Mouse (Mus musculus) retina, adult 2 months (tissue): Measurements from ENCODE around the gene Rere.

Source experiments
- DNase-seq: peaks from one replicate; pipeline ENCODE4 v3.0.0-alpha.2; 2012; ENCODE audit warnings: low read depth, low spot score

The Rere gene

GRCm38 (mm10) chr4:150344526-150344925 is 63.1 kb downstream of the Rere start:
- no peak for DNase-seq

GRCm38 (mm10) chr4:150346651-150347386 is 65.4 kb downstream of the Rere start:
- DNase-seq = no peak

DNA sequence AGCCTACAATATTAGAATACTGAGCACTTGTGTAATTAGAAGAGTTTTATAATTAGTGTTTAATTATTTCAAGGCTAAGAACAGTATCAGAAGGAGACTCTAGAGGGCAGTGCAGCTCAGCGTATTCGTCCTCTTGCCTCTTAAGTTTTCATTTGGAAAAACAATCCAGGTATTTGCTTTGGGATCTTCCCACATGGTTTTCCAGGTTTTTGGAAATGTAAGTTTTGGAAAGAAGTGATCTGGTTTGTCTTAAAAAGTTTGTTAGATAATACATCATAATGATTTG is 65.9 kb downstream of the Rere start:
- no peak for DNase-seq

- no peak for DNase-seq
Observed at GRCm38 (mm10) chr4:150349680-150350101, 68.2 kb downstream of the Rere start.

DNA sequence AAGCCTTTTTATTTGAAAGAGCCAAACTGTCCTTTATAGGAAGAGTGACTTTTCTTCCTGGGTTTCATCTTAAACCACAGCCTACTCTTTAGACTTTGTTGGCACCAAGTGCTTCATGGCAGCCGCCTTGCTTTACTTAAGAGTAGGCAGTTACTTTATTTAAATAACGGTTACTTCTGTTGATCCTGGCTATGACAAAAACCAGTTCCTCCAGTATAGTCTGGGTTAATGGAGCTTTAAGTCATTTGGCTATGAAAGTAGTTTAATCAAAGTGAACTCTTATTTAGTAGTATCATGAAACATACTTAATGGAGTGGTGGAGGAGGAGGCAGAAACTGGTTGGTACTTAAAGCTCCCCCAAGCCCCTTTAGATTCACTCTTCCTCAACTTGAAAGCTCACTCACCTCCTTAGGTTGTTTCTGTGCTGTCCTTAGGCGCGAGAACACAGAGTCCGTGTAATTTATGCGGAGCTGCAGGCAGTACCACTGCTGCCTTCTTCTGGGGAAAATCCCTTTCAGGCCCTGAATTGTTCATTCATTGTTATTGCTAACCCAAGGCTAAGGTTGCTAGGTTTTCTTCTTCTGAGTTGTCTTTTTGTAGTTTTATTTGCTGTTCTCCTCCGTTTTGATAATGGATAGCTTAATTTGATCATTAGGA is 70.1 kb downstream of the Rere start:
- DNase-seq = no peak

GRCm38 (mm10) chr4:150352736-150353135 is 71.3 kb downstream of the Rere start:
- DNase-seq = no peak

DNA sequence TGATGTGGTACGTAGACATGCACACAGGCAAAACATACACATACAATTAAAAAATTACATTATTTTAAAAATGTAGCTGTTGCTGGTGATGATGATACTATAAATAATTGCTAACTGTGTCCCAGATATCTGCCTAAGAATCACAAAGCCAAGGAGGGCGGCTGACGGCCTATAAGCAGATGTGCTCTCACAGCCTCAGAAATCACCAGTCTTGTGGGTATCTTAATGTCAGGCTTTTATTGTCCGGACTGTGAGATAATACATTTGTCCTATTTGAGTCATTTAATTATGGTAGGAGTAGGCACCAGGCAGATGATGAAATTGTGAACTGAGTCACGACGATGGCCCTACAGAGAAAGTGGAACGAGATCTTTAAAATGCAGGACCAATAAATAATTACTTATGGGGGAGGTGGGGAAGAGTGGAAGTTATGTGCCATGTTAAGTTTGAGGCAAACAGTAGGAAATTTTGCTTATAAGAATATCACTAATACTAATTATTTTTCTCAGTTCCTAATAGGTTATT is 72.0 kb downstream of the Rere start:
- DNase-seq = no peak

DNA sequence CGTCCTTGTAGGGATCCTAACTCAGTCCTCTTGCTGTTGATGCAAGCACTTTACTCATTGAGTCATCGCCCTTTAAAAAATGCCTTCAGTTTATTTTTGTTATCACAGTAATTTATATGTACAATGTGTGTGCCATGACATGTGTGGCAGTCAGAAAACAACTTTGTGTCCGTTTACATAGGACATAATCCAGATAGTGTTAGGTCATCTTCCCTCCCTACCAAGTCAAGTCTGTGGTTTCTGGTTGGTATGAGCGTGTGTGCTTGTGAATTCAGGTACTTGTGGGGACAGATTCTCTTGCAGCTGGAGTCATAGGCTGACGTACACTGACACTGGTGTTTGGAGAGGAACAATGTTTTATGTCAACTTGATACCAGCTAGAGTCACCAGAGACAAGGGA is 74.4 kb downstream of the Rere start:
- no peak for DNase-seq

DNA sequence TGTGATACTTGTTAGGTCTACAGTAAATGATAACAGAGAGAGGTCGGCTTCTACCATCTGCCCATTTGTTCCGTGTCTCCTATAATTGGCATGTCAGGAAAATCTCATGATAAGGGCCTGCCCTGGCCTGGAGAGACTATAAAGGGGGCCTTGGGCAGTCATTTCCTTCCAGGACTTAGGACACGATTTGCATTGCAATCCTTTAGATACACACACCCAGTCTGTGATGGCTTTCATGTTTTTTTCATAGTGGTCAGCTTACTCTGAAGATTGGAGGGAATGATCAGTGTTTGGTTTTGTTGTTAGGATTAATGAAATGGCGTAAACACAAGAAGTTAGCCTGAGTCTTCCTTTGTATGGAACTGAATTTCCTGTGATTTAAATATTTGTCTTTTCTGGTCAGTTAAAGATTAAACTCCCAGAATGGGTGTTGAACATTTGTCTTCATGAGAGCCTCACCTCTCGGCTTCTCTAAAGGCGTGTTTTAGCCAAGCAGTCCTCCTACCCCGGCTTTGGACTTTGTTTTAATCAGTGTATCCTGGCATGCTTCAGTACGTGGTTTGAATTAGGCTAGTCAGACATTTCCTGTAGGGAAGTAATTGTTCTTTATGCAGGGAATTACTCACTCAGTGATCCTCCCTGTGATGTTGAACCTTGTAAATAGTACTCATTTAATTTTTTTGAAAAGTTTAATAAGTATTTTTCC is 80.7 kb downstream of the Rere start:
- no peak for DNase-seq

DNA sequence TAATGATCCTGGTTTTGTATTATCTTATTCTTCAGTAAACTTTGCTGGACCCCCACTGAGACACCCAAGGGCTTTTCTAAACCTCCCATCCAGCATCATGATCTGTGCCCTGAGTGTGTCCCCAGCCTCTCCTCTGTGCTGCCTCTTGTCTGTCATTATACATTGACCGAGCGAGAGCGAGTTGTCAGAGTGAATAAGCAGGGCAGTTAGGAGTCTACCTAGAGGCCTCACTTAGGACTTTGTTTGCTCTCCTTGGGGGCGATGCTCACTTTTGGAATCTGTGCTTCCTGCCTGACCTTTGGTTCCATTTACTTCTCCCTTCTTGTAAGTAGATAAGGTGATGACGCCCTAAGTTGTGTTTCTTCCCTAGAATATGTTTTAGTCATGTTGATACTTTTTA is 81.4 kb downstream of the Rere start:
- DNase-seq = no peak

- DNase-seq = no peak
Observed at GRCm38 (mm10) chr4:150364786-150365185, 83.3 kb downstream of the Rere start.

DNA sequence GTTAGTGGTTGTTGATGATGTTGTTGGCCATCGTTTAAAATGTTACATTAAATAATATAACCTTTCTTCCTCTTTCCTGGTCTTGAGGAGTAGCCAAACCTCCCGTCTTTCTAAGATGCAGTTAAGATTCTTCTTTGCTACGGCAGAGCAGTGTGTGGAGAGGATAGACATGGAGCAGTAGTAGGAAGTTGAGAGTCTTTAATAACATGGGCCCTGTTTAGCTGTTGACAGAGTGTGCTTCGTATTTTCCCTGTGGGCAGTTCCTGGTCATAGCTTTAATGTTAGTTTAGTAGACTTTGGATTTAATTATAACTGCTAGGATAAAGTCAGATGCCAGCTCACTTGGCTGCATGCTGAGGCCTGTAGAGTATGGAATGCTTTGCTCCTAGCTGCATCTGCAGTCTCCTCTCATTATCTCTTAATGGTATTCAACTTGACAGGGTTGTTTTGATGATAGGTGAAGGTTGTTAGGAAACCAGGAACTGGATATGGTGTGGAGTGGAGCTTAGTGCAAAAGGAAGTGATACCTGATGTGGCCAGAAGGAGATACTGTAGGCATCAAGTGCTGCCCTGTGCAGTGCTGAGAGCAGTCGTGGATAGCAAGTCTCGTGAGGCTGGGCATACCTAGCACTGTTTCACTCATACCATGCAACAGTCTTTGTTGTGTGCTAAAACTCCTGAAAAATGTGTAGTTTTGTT is 85.2 kb downstream of the Rere start:
- DNase-seq = no peak

- no peak for DNase-seq
Observed at GRCm38 (mm10) chr4:150371580-150372380, 90.3 kb downstream of the Rere start.

DNA sequence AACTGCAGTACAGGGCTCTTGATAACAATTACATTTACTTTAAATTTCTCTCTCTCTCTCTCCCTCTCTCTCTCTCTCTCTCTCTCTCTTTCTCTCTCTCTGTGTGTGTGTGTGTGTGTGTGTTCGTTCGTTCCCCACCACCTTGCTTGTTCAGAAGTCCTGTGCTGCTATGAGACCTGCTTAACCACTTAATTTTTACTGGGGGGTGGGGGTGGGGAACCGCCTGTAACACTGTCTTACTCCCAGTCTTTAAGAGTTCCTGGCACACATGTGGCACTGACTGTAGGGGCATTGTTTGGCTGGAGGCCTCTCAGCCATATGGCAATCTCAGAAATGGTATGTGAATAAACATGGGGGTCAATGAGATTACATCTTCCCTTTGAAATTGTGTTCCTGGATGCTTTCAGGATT is 91.2 kb downstream of the Rere start:
- no peak for DNase-seq

DNA sequence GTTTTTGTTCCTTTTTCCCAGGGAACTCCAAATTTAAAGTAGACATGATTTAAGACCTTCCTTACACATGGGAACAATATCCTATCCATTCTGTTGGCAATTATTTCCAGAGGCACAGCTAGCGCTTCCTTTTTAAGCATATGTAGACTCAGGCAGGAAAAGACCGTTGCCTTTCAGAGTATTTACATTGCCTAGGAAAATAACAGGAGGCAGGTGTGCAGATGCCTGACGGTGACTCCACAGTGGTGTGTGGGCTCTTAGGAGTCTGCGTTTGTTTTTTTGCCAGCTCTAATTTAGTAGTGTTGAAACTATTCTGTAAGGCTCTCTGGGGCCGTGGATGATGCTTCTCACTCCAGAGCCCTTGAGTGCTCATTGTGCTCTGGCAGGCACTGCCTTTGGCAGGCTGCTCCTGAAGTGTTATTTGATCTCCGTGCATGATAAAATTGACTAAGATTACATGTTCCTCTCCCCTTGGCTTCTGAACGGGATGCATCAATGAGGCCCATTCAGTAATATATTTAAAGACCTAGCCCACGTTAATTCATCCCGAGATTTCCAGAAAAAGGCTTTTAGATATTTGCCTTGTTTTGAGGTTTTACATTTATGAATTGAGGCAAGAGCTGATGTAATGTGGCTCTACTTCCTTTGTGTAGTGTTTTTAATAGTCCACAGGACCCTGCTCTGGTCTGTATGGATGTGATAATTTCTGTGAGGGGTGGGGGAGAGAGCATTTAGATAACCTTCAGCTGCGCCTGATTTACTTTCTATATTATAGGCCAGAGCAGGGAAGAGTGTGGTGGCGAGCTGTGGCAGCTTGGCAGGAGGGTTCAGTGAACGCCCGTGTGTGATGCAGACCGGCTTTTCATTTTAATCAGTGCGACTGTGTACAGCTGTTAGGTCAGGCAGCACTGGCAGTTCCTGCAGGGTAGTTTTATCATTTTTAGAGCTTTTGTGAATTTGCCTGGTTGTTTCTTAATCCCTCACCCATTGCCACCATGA is 92.0 kb downstream of the Rere start:
- no peak for DNase-seq

DNA sequence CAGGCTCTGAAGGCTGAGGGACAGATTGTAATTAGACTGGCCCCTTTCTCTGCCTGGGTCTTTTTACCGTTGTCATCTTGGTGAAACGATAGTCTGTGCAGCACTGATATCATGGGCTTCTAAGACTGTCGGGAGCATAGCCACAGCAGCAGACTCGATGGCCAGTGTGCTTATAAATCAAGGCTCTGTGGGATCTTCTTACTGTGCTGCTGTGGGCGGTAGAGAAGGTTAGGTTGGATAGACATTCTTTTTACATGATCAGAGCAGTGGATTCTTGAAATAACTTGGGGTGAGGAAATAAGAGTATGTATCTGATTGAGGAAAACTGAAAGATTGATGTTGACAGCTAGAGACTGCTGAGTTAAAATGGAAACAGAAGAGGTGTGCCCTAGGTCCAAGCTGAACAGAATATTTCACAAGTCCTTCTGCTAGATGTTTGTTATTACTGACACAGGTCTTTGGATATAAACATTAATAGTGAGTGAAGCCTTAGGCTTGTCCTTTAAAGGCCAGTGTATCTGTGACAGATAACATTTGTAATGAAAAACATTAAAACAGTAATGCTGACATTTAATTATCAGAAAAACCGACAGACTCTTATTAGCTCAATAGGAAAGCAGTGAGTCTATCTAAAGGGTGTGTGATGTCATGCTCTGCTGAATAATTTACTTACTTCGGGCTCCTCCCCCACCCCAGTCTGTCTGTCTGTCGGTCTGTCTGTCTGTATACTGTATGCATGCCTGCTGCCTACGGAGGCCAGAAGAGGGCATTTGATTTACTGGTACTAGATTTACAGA is 93.4 kb downstream of the Rere start:
- no peak for DNase-seq

DNA sequence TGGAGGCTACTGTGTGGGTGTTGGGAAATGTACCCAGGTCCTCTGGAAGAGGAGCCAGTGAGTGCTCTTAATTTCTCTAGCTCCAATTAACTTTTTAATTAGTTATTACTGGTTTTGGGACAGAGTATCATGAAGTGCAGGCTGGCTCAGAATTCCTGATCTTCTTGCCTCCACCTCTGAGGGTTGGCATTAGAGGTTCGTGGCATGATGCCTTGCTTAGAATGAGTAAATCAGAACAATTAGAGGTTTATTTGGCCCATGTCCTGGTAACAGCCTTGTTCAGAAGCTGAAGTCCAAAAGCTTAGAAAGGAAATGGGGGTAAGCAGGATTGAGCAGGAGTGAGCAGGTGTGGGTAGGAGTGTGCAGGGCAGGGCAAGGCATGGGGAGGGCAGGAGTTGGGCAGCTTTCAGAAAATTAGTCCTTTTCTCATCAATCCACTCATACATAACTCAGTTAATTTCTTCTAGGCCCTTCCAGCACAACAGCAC is 94.0 kb downstream of the Rere start:
- no peak for DNase-seq

- DNase-seq = no peak
Observed at GRCm38 (mm10) chr4:150379313-150379712, 97.9 kb downstream of the Rere start.

GRCm38 (mm10) chr4:150379772-150380171 is 98.3 kb downstream of the Rere start:
- no peak for DNase-seq
